ENCODE assay signal across 6 mouse cellular contexts in the genomic region with DNA sequence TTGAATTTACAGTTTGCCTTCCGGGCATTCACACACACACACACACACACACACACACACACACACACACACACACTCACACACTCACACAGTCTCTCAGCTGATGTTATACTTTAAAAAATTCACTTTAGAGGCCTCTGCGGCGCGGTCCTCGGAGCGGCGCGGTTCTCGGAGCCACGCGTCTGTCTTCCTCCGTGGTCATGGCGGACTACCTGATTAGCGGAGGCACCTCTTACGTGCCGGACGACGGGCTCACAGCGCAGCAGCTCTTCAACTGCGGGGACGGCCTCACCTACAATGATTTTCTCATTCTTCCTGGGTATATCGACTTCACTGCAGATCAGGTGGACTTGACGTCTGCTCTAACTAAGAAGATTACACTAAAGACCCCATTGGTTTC.
DNase-seq lines count a peak whose midpoint lies in the region; ATAC-seq and TF ChIP-seq lines count a peak whose summit lies in the region.
"Not testable (repeated sequence)": the region's sequence is repeated elsewhere in the genome, so short reads cannot be mapped to it uniquely, and the experiment has no call there.

No protein-coding gene starts in this region.

- not testable (repeated sequence) for H3K4me2 ChIP-seq in lung, postnatal 0 days (replicated peaks; ENCODE audit: low read depth, low read length); stomach, postnatal 0 days (replicated peaks; ENCODE audit: low read depth)

- TF ChIP-seq CTCF in lung, postnatal 0 days (IDR thresholded peaks at IDR 0.05); stomach, postnatal 0 days (IDR thresholded peaks at IDR 0.05; ENCODE audit: low read depth): not testable (repeated sequence)

- not testable (repeated sequence) for H3K9ac ChIP-seq in lung, postnatal 0 days (replicated peaks; ENCODE audit: low read depth); stomach, postnatal 0 days (ENCODE audit: low read length)

- DNase-seq in heart, adult 11 months = peak; percentile 25
- DNase-seq in lung, postnatal 0 days (ENCODE audit: low spot score); stomach, postnatal 0 days (ENCODE audit: low spot score): not testable (repeated sequence)

- TF ChIP-seq EP300 in lung, postnatal 0 days (IDR thresholded peaks at IDR 0.05); stomach, postnatal 0 days (optimal IDR thresholded peaks at IDR 0.05): not testable (repeated sequence)

- not testable (repeated sequence) for H3K9me3 ChIP-seq in lung, postnatal 0 days (ENCODE audit: low read length); stomach, postnatal 0 days (ENCODE audit: control insufficient read depth, low read length)

- H3K36me3 ChIP-seq in lung, postnatal 0 days (ENCODE audit: insufficient read depth, low read length); stomach, postnatal 0 days (ENCODE audit: control insufficient read depth, insufficient read depth, low read length): not testable (repeated sequence)

- not testable (repeated sequence) for H3K4me3 ChIP-seq in lung, postnatal 0 days (ENCODE audit: low read depth, low read length); stomach, postnatal 0 days (ENCODE audit: low read depth, low read length)

- not testable (repeated sequence) for H3K27me3 ChIP-seq in lung, postnatal 0 days (replicated peaks; ENCODE audit: insufficient read depth, low read length); stomach, postnatal 0 days (ENCODE audit: control insufficient read depth, insufficient read depth, low read length)

- ATAC-seq in CD4-positive, CD25-positive, alpha-beta regulatory T cell, adult 4 months = peak; percentile 56
- ATAC-seq in erythroid progenitor cell, adult 5-6 weeks (replicated peaks; ENCODE audit: low FRiP score, poor library complexity, severe bottlenecking) = peak; percentile 91
- 0 out of 2 replicates have a peak, but pooled peaks have one; percentile 25 for ATAC-seq in lung, postnatal 0 days
- peak; percentile 94 for ATAC-seq in megakaryocyte-erythroid progenitor cell, adult 5-6 weeks (replicated peaks; ENCODE audit: low FRiP score, low TSS enrichment, poor library complexity, severe bottlenecking)
- 0 out of 2 replicates have a peak, but pooled peaks have one; percentile 35 for ATAC-seq in stomach, postnatal 0 days (ENCODE audit: low FRiP score, low TSS enrichment)

- WGBS in lung, postnatal 0 days = 92% methylated on average over 22 of the region's 23 CpGs
- 96% methylated on average over 18 of the region's 23 CpGs for WGBS in stomach, postnatal 0 days

- H3K4me1 ChIP-seq in lung, postnatal 0 days (ENCODE audit: insufficient read depth, low read depth, low read length); stomach, postnatal 0 days (replicated peaks; ENCODE audit: control insufficient read depth, insufficient read depth): not testable (repeated sequence)

- H3K27ac ChIP-seq in lung, postnatal 0 days (ENCODE audit: low read length); stomach, postnatal 0 days (replicated peaks): not testable (repeated sequence)

Comparison
In these comparisons a context has a peak if more than half of its experiments do, and no peak if none do; other contexts are left out.
1. ATAC-seq: peak in every context shown above with its lines; median percentile 94 in megakaryocyte-erythroid progenitor cell, adult 5-6 weeks; 91 in erythroid progenitor cell, adult 5-6 weeks; 56 in CD4-positive, CD25-positive, alpha-beta regulatory T cell, adult 4 months; 35 in stomach, postnatal 0 days; 25 in lung, postnatal 0 days.